Mouse (Mus musculus) hindbrain, postnatal 0 days (tissue): ENCODE results near the gene Galnt12. TPM values are rescaled to one million over a fixed set of nuclear protein-coding genes. Genes with fewer than 3 reads are reported as not detected.

Experiments
- ATAC-seq: fragments of 200-750 bp; cut with Nextera tagmentation; 2 replicates; pipeline ENCODE4 v1.8.0; 2017; ENCODE audit warnings: mild to moderate bottlenecking, moderate TSS enrichment, moderate library complexity
- DNase-seq: peaks from one replicate; pipeline ENCODE4 v3.0.0-alpha.2; 2015; ENCODE audit warnings: low spot score
- H3K27ac ChIP-seq: fragments of 300-500 bp; sonication (generic); 2 replicates; pipeline ENCODE4 v1.5.1; 2014; ENCODE audit warnings: mild to moderate bottlenecking
- H3K27me3 ChIP-seq: fragments of 300-500 bp; sonication (generic); 2 replicates; pipeline ENCODE4 v1.6.1; 2014; ENCODE audit warnings: low read length, mixed read lengths; ENCODE audit not compliant: insufficient read depth
- H3K36me3 ChIP-seq: fragments of 300-500 bp; sonication (generic); 2 replicates; pipeline ENCODE4 v1.6.1; 2014; ENCODE audit warnings: low read length, mixed read lengths; ENCODE audit not compliant: insufficient read depth
- H3K4me1 ChIP-seq: fragments of 300-500 bp; sonication (generic); 2 replicates; pipeline ENCODE4 v1.6.1; 2014; ENCODE audit warnings: antibody characterized with exemption, low read length, mixed read lengths; ENCODE audit not compliant: insufficient read depth
- H3K4me2 ChIP-seq: fragments of 300-500 bp; sonication (generic); 2 replicates; pipeline ENCODE4 v1.6.1; 2014; ENCODE audit warnings: low read depth, mild to moderate bottlenecking, low read length, moderate library complexity, mixed read lengths
- H3K4me3 ChIP-seq: fragments of 300-500 bp; sonication (generic); 2 replicates; pipeline ENCODE4 v1.5.1; 2014; ENCODE audit warnings: low read length
- H3K9ac ChIP-seq: fragments of 300-500 bp; sonication (generic); replicated peaks from 2 replicates; pipeline ENCODE4 v1.6.1; 2014; ENCODE audit warnings: mild to moderate bottlenecking, low read length, moderate library complexity, mixed read lengths
- H3K9me3 ChIP-seq: fragments of 300-500 bp; sonication (generic); 2 replicates; pipeline ENCODE4 v1.6.1; 2016; ENCODE audit warnings: low read length, mixed read lengths
- CTCF ChIP-seq: IDR thresholded peaks from 2 replicates; pipeline ENCODE4 v1.5.1; 2016; ENCODE audit warnings: antibody characterized with exemption, control low read depth, low read depth
- WGBS: fragments of 180-500 bp; shearing (Covaris S2); extraction: QIAGEN DNeasy Blood & Tissue Kit; methylation state at CpG from one replicate; pipeline ENCODE4 v1.1.7; 2014; 5-methylcytosine and 5-hydroxymethylcytosine counted together
- polyA plus RNA-seq: library from polyadenylated mRNA; unstranded; fragments of >200 nt; fragmentation: Nextera tagmentation; extraction: Ambion mirVana; gene quantifications from 2 replicates; pipeline ENCODE4 v1.2.1, GENCODE M21; 2015
- total RNA-seq: library from RNA; depleted of rRNA; stranded (reverse); fragments of >200 nt; gene quantifications from 2 replicates; pipeline ENCODE4 v1.2.3, GENCODE M21; 2014

Gene Galnt12
- total and polyA plus RNA-seq, 2 experiments from 2014 or later: 1.2 to 1.5 TPM

DNA sequence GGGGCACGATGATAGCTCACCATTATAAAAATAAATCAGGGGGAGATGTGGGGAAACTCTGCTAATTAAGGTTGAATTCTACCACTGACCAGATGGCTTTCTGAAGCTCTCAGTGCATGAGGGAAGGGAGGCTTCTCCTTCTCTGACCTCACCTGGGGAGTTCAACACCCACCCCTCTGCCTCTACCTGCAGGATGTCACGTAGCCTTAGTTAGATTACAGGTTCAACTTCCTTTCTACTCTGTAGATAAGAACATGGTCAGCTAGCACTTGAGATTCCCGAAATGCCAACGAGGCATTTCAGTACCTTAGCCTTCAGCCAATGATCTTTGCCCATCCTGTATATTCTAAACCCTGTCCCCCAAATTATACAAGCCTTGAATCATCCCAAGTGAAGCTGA, 54.9 kb downstream of the Galnt12 start:
- Histone ChIP-seq H3K27me3 (no peaks in the 10 kb centered on the region), H3K4me1 (no peaks in the 10 kb centered on the region), H3K4me2 (no peak overlapping the region), H3K4me3 (no peak overlapping the region), H3K9me3 (no peaks in the 10 kb centered on the region), H3K27ac (no peak overlapping the region), H3K36me3 (no peaks in the 10 kb centered on the region), H3K9ac (no peak overlapping the region)
- ATAC-seq: no peak
- DNase-seq: no peak
- TF ChIP-seq CTCF: no peak
- WGBS: 89% methylated on average over 4 of the region's 4 CpGs

GRCm38 (mm10) chr4:47149963-47150362, 58.3 kb downstream of the Galnt12 start:
- ATAC-seq (no peak), DNase-seq (no peak)
- Histone ChIP-seq H3K9me3 (no peaks in the 10 kb centered on the region), H3K4me2 (no peak overlapping the region), H3K27me3 (no peaks in the 10 kb centered on the region), H3K4me1 (no peaks in the 10 kb centered on the region), H3K4me3 (no peak overlapping the region), H3K9ac (no peak overlapping the region), H3K27ac (no peak overlapping the region), H3K36me3 (no peaks in the 10 kb centered on the region)
- no peak for TF ChIP-seq CTCF
- 33% methylated on average over 3 of the region's 3 CpGs for WGBS

- H3K4me3 ChIP-seq: no peak overlapping the region
- H3K4me2 ChIP-seq: no peak overlapping the region
- no peak for TF ChIP-seq CTCF
- H3K9me3 ChIP-seq: no peaks in the 10 kb centered on the region
- H3K9ac ChIP-seq: no peak overlapping the region
- DNase-seq (no peak), ATAC-seq (no peak)
- no peaks in the 10 kb centered on the region for H3K27me3 ChIP-seq
- H3K4me1 ChIP-seq: no peaks in the 10 kb centered on the region
- WGBS: 88% methylated on average over 3 of the region's 3 CpGs
- no peak overlapping the region for H3K27ac ChIP-seq
- H3K36me3 ChIP-seq: no peaks in the 10 kb centered on the region
Observed at GRCm38 (mm10) chr4:47150806-47151205, 59.1 kb downstream of the Galnt12 start.

- ATAC-seq: no peak
- Histone ChIP-seq H3K4me3 (no peak overlapping the region), H3K4me1 (no peaks in the 10 kb centered on the region), H3K4me2 (no peak overlapping the region), H3K27ac (no peak overlapping the region), H3K36me3 (no peaks in the 10 kb centered on the region), H3K27me3 (no peaks in the 10 kb centered on the region), H3K9ac (no peak overlapping the region), H3K9me3 (no peaks in the 10 kb centered on the region)
- DNase-seq: no peak
- no peak for TF ChIP-seq CTCF
- 74% methylated on average over 8 of the region's 8 CpGs for WGBS
Observed at GRCm38 (mm10) chr4:47151553-47152183, 60.0 kb downstream of the Galnt12 start.

GRCm38 (mm10) chr4:47161103-47161755, 69.5 kb downstream of the Galnt12 start:
- no peak for TF ChIP-seq CTCF
- H3K9ac ChIP-seq: no peak overlapping the region
- H3K36me3 ChIP-seq: no peaks in the 10 kb centered on the region
- H3K27ac ChIP-seq: no peak overlapping the region
- no peak overlapping the region for H3K4me3 ChIP-seq
- no peaks in the 10 kb centered on the region for H3K4me1 ChIP-seq
- H3K27me3 ChIP-seq: no peaks in the 10 kb centered on the region
- H3K4me2 ChIP-seq: no peak overlapping the region
- ATAC-seq (no peak), DNase-seq (no peak)
- H3K9me3 ChIP-seq: peaks cover 3% of the 10 kb centered on the region
- WGBS: 6% methylated on average over 3 of the region's 4 CpGs

DNA sequence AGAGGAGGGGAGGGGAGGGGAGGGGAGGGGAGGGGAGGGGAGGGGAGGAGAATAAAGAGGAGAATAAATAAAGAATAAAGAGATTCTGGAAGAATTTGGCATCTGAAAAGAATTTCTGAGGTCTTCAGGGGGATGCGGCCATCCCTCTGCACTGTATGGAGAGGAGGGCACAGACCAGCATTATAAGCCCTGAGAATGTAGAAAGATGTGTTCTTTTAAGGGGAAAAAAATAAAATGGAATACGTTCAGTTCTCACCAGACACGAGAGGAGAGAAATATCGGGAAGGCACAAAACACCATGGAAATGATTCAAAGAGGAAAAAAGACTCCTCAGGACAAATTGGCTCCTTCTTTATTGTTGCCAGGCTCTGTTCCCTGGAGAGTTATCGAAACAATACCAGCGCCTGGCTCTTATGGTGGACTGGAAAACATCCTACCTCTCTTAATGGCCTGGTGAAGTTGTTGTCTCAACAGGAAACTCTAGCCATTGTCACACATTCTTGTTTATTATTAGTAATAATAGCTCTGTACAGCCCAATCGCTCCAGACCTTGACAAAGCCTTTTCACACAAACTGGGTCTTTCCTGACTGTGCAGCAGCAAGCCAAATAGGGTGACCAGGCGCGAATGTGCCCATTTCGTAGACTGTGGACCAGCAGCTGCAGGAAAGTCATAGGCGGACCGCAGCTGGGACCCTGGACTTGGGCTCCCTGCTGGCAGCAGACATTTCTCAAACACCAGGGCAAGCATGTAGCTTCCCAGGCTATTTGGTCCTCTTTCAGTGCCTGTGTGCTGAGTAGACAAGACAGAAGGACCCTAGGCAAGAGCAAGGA, 70.3 kb downstream of the Galnt12 start:
- H3K4me2 ChIP-seq: no peak overlapping the region
- no peak overlapping the region for H3K27ac ChIP-seq
- ATAC-seq: no peak
- H3K4me1 ChIP-seq: no peaks in the 10 kb centered on the region
- WGBS: 43% methylated on average over 12 of the region's 12 CpGs
- no peak overlapping the region for H3K4me3 ChIP-seq
- DNase-seq: no peak
- H3K9me3 ChIP-seq: peaks cover 3% of the 10 kb centered on the region
- H3K36me3 ChIP-seq: no peaks in the 10 kb centered on the region
- no peak for TF ChIP-seq CTCF
- H3K9ac ChIP-seq: no peak overlapping the region
- no peaks in the 10 kb centered on the region for H3K27me3 ChIP-seq
